Mouse (Mus musculus) embryonic facial prominence, embryonic 11.5 days (tissue): ENCODE results near the gene Ascl2. TPM values are rescaled to one million over a fixed set of nuclear protein-coding genes. Genes with fewer than 3 reads are reported as not detected.

Experiments
- ATAC-seq: fragments of 200-750 bp; cut with Nextera tagmentation; replicated peaks from 2 replicates; pipeline ENCODE4 v1.8.0; 2017; ENCODE audit warnings: low read depth; ENCODE audit not compliant: insufficient number of reproducible peaks, low FRiP score, low TSS enrichment
- DNase-seq: peaks from one replicate; pipeline ENCODE4 v3.0.0-alpha.2; 2015; ENCODE audit warnings: low spot score
- H3K27ac ChIP-seq: fragments of 300-500 bp; sonication (generic); replicated peaks from 2 replicates; pipeline ENCODE4 v1.5.1; 2014; ENCODE audit warnings: mild to moderate bottlenecking, low read depth, low read length, control low read depth
- H3K27me3 ChIP-seq: fragments of 300-500 bp; sonication (generic); 2 replicates; pipeline ENCODE4 v1.6.1; 2014; ENCODE audit warnings: mild to moderate bottlenecking, low read length, moderate library complexity, mixed read lengths; ENCODE audit not compliant: control insufficient read depth, insufficient read depth
- H3K36me3 ChIP-seq: fragments of 300-500 bp; sonication (generic); replicated peaks from 2 replicates; pipeline ENCODE4 v1.6.1; 2014; ENCODE audit warnings: low read depth, mild to moderate bottlenecking, low read length, moderate library complexity, mixed read lengths; ENCODE audit not compliant: control insufficient read depth, insufficient read depth
- H3K4me1 ChIP-seq: fragments of 300-500 bp; sonication (generic); 2 replicates; pipeline ENCODE4 v1.6.1; 2014; ENCODE audit warnings: low read length, mixed read lengths; ENCODE audit not compliant: control insufficient read depth, insufficient read depth
- H3K4me2 ChIP-seq: fragments of 300-500 bp; sonication (generic); 2 replicates; pipeline ENCODE4 v1.6.1; 2014; ENCODE audit warnings: low read depth, mild to moderate bottlenecking, control low read depth, low read length, moderate library complexity
- H3K4me3 ChIP-seq: fragments of 300-500 bp; sonication (generic); 2 replicates; pipeline ENCODE4 v1.5.1; 2014; ENCODE audit warnings: low read depth, low read length, control low read depth
- H3K9ac ChIP-seq: fragments of 300-500 bp; sonication (generic); replicated peaks from 2 replicates; pipeline ENCODE4 v1.6.1; 2014; ENCODE audit warnings: mild to moderate bottlenecking, control low read depth, low read length
- H3K9me3 ChIP-seq: fragments of 300-500 bp; sonication (generic); replicated peaks from 2 replicates; pipeline ENCODE4 v1.6.1; 2016; ENCODE audit warnings: mild to moderate bottlenecking, low read length, inconsistent platforms, mixed read lengths; ENCODE audit not compliant: control insufficient read depth
- WGBS: fragments of 180-500 bp; shearing (Covaris S2); extraction: QIAGEN DNeasy Blood & Tissue Kit; methylation state at CpG from one replicate; pipeline ENCODE4 v1.1.7; 2014; 5-methylcytosine and 5-hydroxymethylcytosine counted together
- polyA plus RNA-seq: library from polyadenylated mRNA; unstranded; fragments of >200 nt; fragmentation: Nextera tagmentation; extraction: Ambion mirVana; gene quantifications from 2 replicates; pipeline ENCODE4 v1.2.1, GENCODE M21; 2014

Gene Ascl2
- polyA plus RNA-seq, result 0.56 and 0.94 TPM in 2 replicates

GRCm38 (mm10) chr7:142968809-142969511, at the start of gene Ascl2:
Gene Ascl2, minus strand, starts transcription at chr7:142969264.
- H3K4me2 ChIP-seq, result peak within 1 kb of the TSS; percentile 86
- peaks cover 7% of the 10 kb centered on the region for H3K4me1 ChIP-seq
- 2% methylated on average over 50 of the region's 51 CpGs for WGBS
- no peaks in the 10 kb centered on the region for H3K36me3 ChIP-seq
- H3K27ac ChIP-seq, result no peak within 1 kb of the TSS
- no peak within 1 kb of the TSS; the same call in none of the 2 replicates for H3K9ac ChIP-seq
- peak; percentile 64 for DNase-seq
- no peaks in the 10 kb centered on the region for H3K9me3 ChIP-seq
- H3K27me3 ChIP-seq, result peaks cover 51% of the 10 kb centered on the region
- peak within 1 kb of the TSS; percentile 38 for H3K4me3 ChIP-seq
- ATAC-seq, result 0 out of 2 replicates have a peak, but pooled peaks have one; percentile 77

- Histone ChIP-seq H3K27ac (no peak overlapping the region), H3K9me3 (no peaks in the 10 kb centered on the region), H3K9ac (no peak overlapping the region), H3K4me1 (no peaks in the 10 kb centered on the region), H3K27me3 (no peaks in the 10 kb centered on the region), H3K4me3 (no peak overlapping the region), H3K4me2 (no peak overlapping the region), H3K36me3 (no peaks in the 10 kb centered on the region)
- no peak for ATAC-seq
- WGBS, result 70% methylated on average over 4 of the region's 4 CpGs
- no peak for DNase-seq
Observed at GRCm38 (mm10) chr7:143017181-143017580, 48.1 kb upstream of the Ascl2 start.

- Histone ChIP-seq H3K4me1 (no peaks in the 10 kb centered on the region), H3K4me3 (no peak overlapping the region), H3K27ac (no peak overlapping the region), H3K9me3 (no peaks in the 10 kb centered on the region), H3K27me3 (no peaks in the 10 kb centered on the region), H3K4me2 (no peak overlapping the region), H3K36me3 (no peaks in the 10 kb centered on the region), H3K9ac (no peak overlapping the region)
- DNase-seq (no peak), ATAC-seq (no peak)
- 52% methylated on average over 8 of the region's 9 CpGs for WGBS
Observed at GRCm38 (mm10) chr7:143016424-143017142, 47.5 kb upstream of the Ascl2 start.

- DNase-seq, result no peak
- Histone ChIP-seq H3K9ac (no peak overlapping the region), H3K36me3 (no peaks in the 10 kb centered on the region), H3K9me3 (no peaks in the 10 kb centered on the region), H3K4me1 (no peaks in the 10 kb centered on the region), H3K27me3 (no peaks in the 10 kb centered on the region), H3K4me3 (no peak overlapping the region), H3K4me2 (no peak overlapping the region), H3K27ac (no peak overlapping the region)
- no peak for ATAC-seq
- 16% methylated on average over 1 of the region's 1 CpGs for WGBS
Observed at GRCm38 (mm10) chr7:143015755-143016423, 46.8 kb upstream of the Ascl2 start.

GRCm38 (mm10) chr7:143014862-143015659, 46.0 kb upstream of the Ascl2 start:
- Histone ChIP-seq H3K9ac (no peak overlapping the region), H3K27ac (no peak overlapping the region), H3K4me1 (no peaks in the 10 kb centered on the region), H3K4me2 (no peak overlapping the region), H3K4me3 (no peak overlapping the region), H3K9me3 (no peaks in the 10 kb centered on the region), H3K27me3 (no peaks in the 10 kb centered on the region), H3K36me3 (no peaks in the 10 kb centered on the region)
- ATAC-seq (no peak), DNase-seq (no peak)
- 90% methylated on average over 7 of the region's 7 CpGs for WGBS

GRCm38 (mm10) chr7:143013420-143014178, 44.5 kb upstream of the Ascl2 start:
- H3K36me3 ChIP-seq, result no peaks in the 10 kb centered on the region

GRCm38 (mm10) chr7:143012230-143012875, 43.3 kb upstream of the Ascl2 start:
- Histone ChIP-seq H3K9me3 (no peaks in the 10 kb centered on the region), H3K4me1 (peaks cover 4% of the 10 kb centered on the region), H3K4me3 (no peak overlapping the region)

More at GRCm38 (mm10) chr7:143013420-143014178, 44.5 kb upstream of the Ascl2 start:
- WGBS, result 72% methylated on average over 8 of the region's 8 CpGs
- Histone ChIP-seq H3K27me3 (no peaks in the 10 kb centered on the region), H3K4me3 (no peak overlapping the region), H3K4me1 (peaks cover under 1% of the 10 kb centered on the region; the same call in 1 of the 2 replicates), H3K9me3 (no peaks in the 10 kb centered on the region), H3K4me2 (no peak overlapping the region), H3K9ac (no peak overlapping the region), H3K27ac (no peak overlapping the region)
- ATAC-seq (no peak), DNase-seq (no peak)

More at GRCm38 (mm10) chr7:143012230-143012875, 43.3 kb upstream of the Ascl2 start:
- H3K27me3 ChIP-seq, result no peaks in the 10 kb centered on the region
- H3K36me3 ChIP-seq, result no peaks in the 10 kb centered on the region
- DNase-seq (no peak), ATAC-seq (no peak)
- no peak overlapping the region for H3K4me2 ChIP-seq
- no peak overlapping the region for H3K27ac ChIP-seq
- WGBS, result 86% methylated on average over 5 of the region's 5 CpGs
- no peak overlapping the region for H3K9ac ChIP-seq
